Mouse (Mus musculus): ENCODE measurements at regions not wholly inside any gene's neighbourhood (a gene's known extent, or its start where the extent isn't known, plus 50 kb on each side); places are given as distances from the start of the nearest gene placed in this dataset.
"Not testable (repeated sequence)": the region's sequence is repeated elsewhere in the genome, so short reads cannot be mapped to it uniquely, and the experiment has no call there.

DNA sequence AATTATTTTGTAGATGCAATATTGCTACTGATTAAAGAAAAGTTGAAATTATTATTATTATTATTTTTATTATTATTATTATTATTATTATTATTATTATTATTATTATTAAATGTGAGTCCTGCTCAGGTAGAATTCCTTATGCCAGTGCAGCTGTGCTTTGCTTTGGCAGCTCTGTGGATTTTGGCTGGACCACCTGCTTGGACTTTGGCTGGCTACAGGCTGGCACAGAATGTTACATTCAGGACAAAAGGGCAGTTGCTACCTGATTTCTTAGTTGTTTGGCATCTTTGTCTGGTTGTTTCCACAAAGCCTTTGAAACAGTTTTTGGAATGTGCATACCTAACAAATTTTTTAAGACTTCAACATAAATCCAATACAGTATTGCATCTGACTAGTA, 307.7 kb upstream of the Adamts5 start:
- Histone ChIP-seq H3K27me3 (ENCODE audit: control insufficient read depth, insufficient read depth, low read length) (no peaks in the 10 kb centered on the region), H3K4me2 (ENCODE audit: low read length) (no peak overlapping the region), H3K4me1 (ENCODE audit: control insufficient read depth in 2 of 2, insufficient read depth in 2 of 2, low read length in 2 of 2) (no peaks in the 10 kb centered on the region), H3K9ac (ENCODE audit: low read length) (no peak overlapping the region), H3K4me3 (ENCODE audit: control insufficient read depth in 1 of 2, insufficient read depth in 1 of 2, low read depth in 1 of 2, low read length in 2 of 2) (no peak overlapping the region), H3K9me3 (ENCODE audit: control insufficient read depth, low read length) (no peaks in the 10 kb centered on the region), H3K27ac (replicated peaks in 1 of 2; ENCODE audit: control insufficient read depth in 1 of 2, insufficient read depth in 1 of 2, low read depth in 2 of 2, low read length in 2 of 2) (no peak overlapping the region), H3K36me3 (ENCODE audit: control insufficient read depth, insufficient read depth, low read length) (no peaks in the 10 kb centered on the region)
- no peak for ATAC-seq (ENCODE audit: insufficient number of reproducible peaks, insufficient read depth, low FRiP score, low read depth)

GRCm38 (mm10) chr16:86189874-86190273, 288.2 kb upstream of the Adamts5 start:
- Histone ChIP-seq H3K9me3 (ENCODE audit: control insufficient read depth, low read length) (no peaks in the 10 kb centered on the region), H3K27ac (replicated peaks in 1 of 2; ENCODE audit: control insufficient read depth in 1 of 2, insufficient read depth in 1 of 2, low read depth in 2 of 2, low read length in 2 of 2) (no peak overlapping the region), H3K36me3 (ENCODE audit: control insufficient read depth, insufficient read depth, low read length) (no peaks in the 10 kb centered on the region), H3K27me3 (ENCODE audit: control insufficient read depth, insufficient read depth, low read length) (no peaks in the 10 kb centered on the region), H3K4me2 (ENCODE audit: low read length) (no peak overlapping the region), H3K4me3 (ENCODE audit: control insufficient read depth in 1 of 2, insufficient read depth in 1 of 2, low read depth in 1 of 2, low read length in 2 of 2) (no peak overlapping the region), H3K4me1 (ENCODE audit: control insufficient read depth in 2 of 2, insufficient read depth in 2 of 2, low read length in 2 of 2) (no peaks in the 10 kb centered on the region), H3K9ac (ENCODE audit: low read length) (no peak overlapping the region)
- ATAC-seq (ENCODE audit: insufficient number of reproducible peaks, insufficient read depth, low FRiP score, low read depth): no peak
- 71% methylated on average over 1 of the region's 1 CpGs for WGBS

DNA sequence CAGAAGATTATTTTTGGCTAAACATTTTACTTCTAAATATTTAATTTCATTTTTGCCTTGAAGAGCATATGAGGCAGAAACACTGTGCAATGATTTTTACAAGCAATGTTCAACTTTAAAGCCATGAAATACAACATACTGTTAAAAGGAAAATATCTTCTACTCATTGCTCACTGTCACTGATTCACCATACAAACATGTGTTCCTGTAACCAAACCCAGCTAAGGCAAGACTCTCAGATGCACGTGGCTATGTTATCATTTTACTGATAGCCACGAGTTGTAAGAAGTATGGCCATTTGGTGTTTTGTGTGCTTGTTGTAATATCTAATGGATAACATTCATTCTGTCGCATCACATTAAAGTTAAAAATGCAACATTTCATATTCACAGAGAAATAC, 287.3 kb upstream of the Adamts5 start:
- no peak overlapping the region for H3K4me3 ChIP-seq (ENCODE audit: control insufficient read depth in 1 of 2, insufficient read depth in 1 of 2, low read depth in 1 of 2, low read length in 2 of 2)
- H3K9me3 ChIP-seq (ENCODE audit: control insufficient read depth, low read length): no peaks in the 10 kb centered on the region
- H3K4me2 ChIP-seq (ENCODE audit: low read length): no peak overlapping the region
- no peak overlapping the region for H3K27ac ChIP-seq (replicated peaks in 1 of 2; ENCODE audit: control insufficient read depth in 1 of 2, insufficient read depth in 1 of 2, low read depth in 2 of 2, low read length in 2 of 2)
- no peaks in the 10 kb centered on the region for H3K4me1 ChIP-seq (ENCODE audit: control insufficient read depth in 2 of 2, insufficient read depth in 2 of 2, low read length in 2 of 2)
- no peak overlapping the region for H3K9ac ChIP-seq (ENCODE audit: low read length)
- no peak for ATAC-seq (ENCODE audit: insufficient number of reproducible peaks, insufficient read depth, low FRiP score, low read depth)
- WGBS: 45% methylated on average over 3 of the region's 3 CpGs
- no peaks in the 10 kb centered on the region for H3K27me3 ChIP-seq (ENCODE audit: control insufficient read depth, insufficient read depth, low read length)
- no peaks in the 10 kb centered on the region for H3K36me3 ChIP-seq (ENCODE audit: control insufficient read depth, insufficient read depth, low read length)

DNA sequence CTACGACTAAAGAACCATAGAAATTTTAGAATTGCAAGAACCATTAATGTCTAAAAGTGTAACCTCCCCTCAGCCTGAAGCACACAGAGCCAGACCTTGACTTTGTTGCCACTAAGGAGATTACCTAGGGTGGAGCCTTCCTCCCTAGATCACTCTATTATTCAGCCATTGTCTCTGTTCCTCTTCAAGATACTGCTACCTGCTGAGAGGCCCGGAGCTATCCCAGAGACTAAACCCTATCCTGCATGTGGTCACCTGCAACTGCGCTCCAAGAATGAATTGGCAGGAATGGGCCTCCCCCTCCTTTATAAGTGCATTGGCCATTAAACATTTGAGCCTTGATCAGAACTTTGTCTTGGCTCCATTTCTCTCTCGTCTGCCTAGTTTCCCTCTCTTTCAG, 286.0 kb upstream of the Adamts5 start:
- not testable (repeated sequence) for H3K27me3 ChIP-seq (ENCODE audit: control insufficient read depth, insufficient read depth, low read length); H3K27ac ChIP-seq (replicated peaks in 1 of 2; ENCODE audit: control insufficient read depth in 1 of 2, insufficient read depth in 1 of 2, low read depth in 2 of 2, low read length in 2 of 2); H3K4me1 ChIP-seq (ENCODE audit: control insufficient read depth in 2 of 2, insufficient read depth in 2 of 2, low read length in 2 of 2); H3K4me3 ChIP-seq (ENCODE audit: control insufficient read depth in 1 of 2, insufficient read depth in 1 of 2, low read depth in 1 of 2, low read length in 2 of 2); H3K36me3 ChIP-seq (ENCODE audit: control insufficient read depth, insufficient read depth, low read length); H3K9me3 ChIP-seq (ENCODE audit: control insufficient read depth, low read length); ATAC-seq (ENCODE audit: insufficient number of reproducible peaks, insufficient read depth, low FRiP score, low read depth); H3K9ac ChIP-seq (ENCODE audit: low read length); H3K4me2 ChIP-seq (ENCODE audit: low read length)
- WGBS: 73% methylated on average over 4 of the region's 4 CpGs

DNA sequence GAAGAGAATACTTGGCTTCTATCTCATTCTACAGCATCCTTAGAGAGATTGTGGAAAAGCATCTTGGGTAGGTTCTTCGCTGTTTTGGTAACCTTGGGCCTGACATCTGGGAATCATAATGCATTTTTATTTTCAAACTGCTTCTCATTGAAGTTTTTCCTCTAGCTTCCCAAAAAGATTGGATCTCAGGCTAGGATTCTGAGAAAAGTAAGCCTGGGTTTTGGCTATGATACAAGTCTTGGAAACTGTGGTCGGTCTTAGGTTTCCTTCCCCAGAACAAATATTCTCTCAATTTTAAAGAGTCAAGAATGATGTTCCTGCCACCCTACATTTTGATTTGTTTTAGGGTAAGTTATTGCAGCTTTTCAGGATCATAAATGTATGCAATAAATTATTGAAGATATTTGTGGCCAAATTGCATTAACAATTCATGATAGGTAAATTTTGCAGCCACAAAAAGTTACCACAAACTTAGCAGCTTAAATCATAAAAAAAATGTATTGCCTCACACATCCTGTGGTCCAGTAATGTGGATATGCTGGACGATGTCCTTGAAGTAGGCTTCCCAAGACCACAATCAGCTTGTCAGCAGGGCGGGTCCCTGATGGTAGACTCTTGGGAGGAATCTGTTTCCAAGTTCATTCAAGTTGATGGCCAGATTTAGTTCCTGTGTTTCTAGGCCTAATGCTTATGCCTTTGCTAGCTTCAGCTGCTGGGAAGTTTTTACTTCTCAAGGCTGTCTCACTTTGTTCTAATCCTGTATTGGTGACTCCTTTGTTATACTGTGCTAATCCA, 257.6 kb upstream of the Adamts5 start:
- H3K4me2 ChIP-seq (ENCODE audit: low read length): no peak overlapping the region
- H3K27me3 ChIP-seq (ENCODE audit: control insufficient read depth, insufficient read depth, low read length): no peaks in the 10 kb centered on the region
- H3K4me3 ChIP-seq (ENCODE audit: control insufficient read depth in 1 of 2, insufficient read depth in 1 of 2, low read depth in 1 of 2, low read length in 2 of 2): no peak overlapping the region
- no peaks in the 10 kb centered on the region for H3K36me3 ChIP-seq (ENCODE audit: control insufficient read depth, insufficient read depth, low read length)
- no peak for ATAC-seq (ENCODE audit: insufficient number of reproducible peaks, insufficient read depth, low FRiP score, low read depth)
- 77% methylated on average over 4 of the region's 4 CpGs for WGBS
- H3K9ac ChIP-seq (ENCODE audit: low read length): no peak overlapping the region
- no peak overlapping the region for H3K27ac ChIP-seq (replicated peaks in 1 of 2; ENCODE audit: control insufficient read depth in 1 of 2, insufficient read depth in 1 of 2, low read depth in 2 of 2, low read length in 2 of 2)
- H3K4me1 ChIP-seq (ENCODE audit: control insufficient read depth in 2 of 2, insufficient read depth in 2 of 2, low read length in 2 of 2): no peaks in the 10 kb centered on the region
- H3K9me3 ChIP-seq (ENCODE audit: control insufficient read depth, low read length): no peaks in the 10 kb centered on the region

- Histone ChIP-seq H3K4me1 (ENCODE audit: control insufficient read depth in 2 of 2, insufficient read depth in 2 of 2, low read length in 2 of 2) (no peaks in the 10 kb centered on the region), H3K27me3 (ENCODE audit: control insufficient read depth, insufficient read depth, low read length) (no peaks in the 10 kb centered on the region), H3K9me3 (ENCODE audit: control insufficient read depth, low read length) (no peaks in the 10 kb centered on the region), H3K36me3 (ENCODE audit: control insufficient read depth, insufficient read depth, low read length) (no peaks in the 10 kb centered on the region), H3K4me2 (ENCODE audit: low read length) (no peak overlapping the region), H3K4me3 (ENCODE audit: control insufficient read depth in 1 of 2, insufficient read depth in 1 of 2, low read depth in 1 of 2, low read length in 2 of 2) (no peak overlapping the region), H3K27ac (replicated peaks in 1 of 2; ENCODE audit: control insufficient read depth in 1 of 2, insufficient read depth in 1 of 2, low read depth in 2 of 2, low read length in 2 of 2) (no peak overlapping the region), H3K9ac (ENCODE audit: low read length) (no peak overlapping the region)
- 39% methylated on average over 3 of the region's 3 CpGs for WGBS
- no peak for ATAC-seq (ENCODE audit: insufficient number of reproducible peaks, insufficient read depth, low FRiP score, low read depth)
Measured at GRCm38 (mm10) chr16:86138171-86138570, 236.5 kb upstream of the Adamts5 start.

DNA sequence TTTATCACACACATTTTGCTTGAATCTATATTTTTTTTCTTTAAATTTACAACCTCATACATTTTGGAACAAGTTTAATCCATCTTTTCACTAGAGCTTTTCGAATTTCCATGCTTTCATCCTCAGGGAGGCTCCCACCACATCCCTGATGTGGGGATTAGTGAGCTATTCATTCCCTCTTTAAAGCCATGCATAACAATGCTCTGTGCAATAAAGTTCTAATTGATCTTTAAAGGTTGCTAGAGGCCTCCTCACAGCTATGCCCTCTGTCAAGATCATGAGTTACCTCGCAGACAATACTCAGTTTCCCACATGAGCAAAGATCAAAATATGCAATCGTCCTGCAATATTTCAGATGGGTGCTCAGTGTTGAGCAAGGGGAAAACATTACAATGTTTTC, 234.5 kb upstream of the Adamts5 start:
- Histone ChIP-seq H3K4me1 (ENCODE audit: control insufficient read depth in 2 of 2, insufficient read depth in 2 of 2, low read length in 2 of 2) (no peaks in the 10 kb centered on the region), H3K9me3 (ENCODE audit: control insufficient read depth, low read length) (no peaks in the 10 kb centered on the region), H3K27ac (replicated peaks in 1 of 2; ENCODE audit: control insufficient read depth in 1 of 2, insufficient read depth in 1 of 2, low read depth in 2 of 2, low read length in 2 of 2) (no peak overlapping the region), H3K36me3 (ENCODE audit: control insufficient read depth, insufficient read depth, low read length) (no peaks in the 10 kb centered on the region), H3K9ac (ENCODE audit: low read length) (no peak overlapping the region), H3K4me2 (ENCODE audit: low read length) (no peak overlapping the region), H3K4me3 (ENCODE audit: control insufficient read depth in 1 of 2, insufficient read depth in 1 of 2, low read depth in 1 of 2, low read length in 2 of 2) (no peak overlapping the region), H3K27me3 (ENCODE audit: control insufficient read depth, insufficient read depth, low read length) (no peaks in the 10 kb centered on the region)
- no peak for ATAC-seq (ENCODE audit: insufficient number of reproducible peaks, insufficient read depth, low FRiP score, low read depth)
- 73% methylated on average over 3 of the region's 3 CpGs for WGBS

GRCm38 (mm10) chr16:86127391-86127790, 225.8 kb upstream of the Adamts5 start:
- H3K4me2 ChIP-seq (ENCODE audit: low read length): no peak overlapping the region
- 73% methylated on average over 4 of the region's 4 CpGs for WGBS
- no peaks in the 10 kb centered on the region for H3K36me3 ChIP-seq (ENCODE audit: control insufficient read depth, insufficient read depth, low read length)
- no peak for ATAC-seq (ENCODE audit: insufficient number of reproducible peaks, insufficient read depth, low FRiP score, low read depth)
- no peak overlapping the region for H3K27ac ChIP-seq (replicated peaks in 1 of 2; ENCODE audit: control insufficient read depth in 1 of 2, insufficient read depth in 1 of 2, low read depth in 2 of 2, low read length in 2 of 2)
- H3K4me3 ChIP-seq (ENCODE audit: control insufficient read depth in 1 of 2, insufficient read depth in 1 of 2, low read depth in 1 of 2, low read length in 2 of 2): no peak overlapping the region
- H3K9ac ChIP-seq (ENCODE audit: low read length): no peak overlapping the region
- H3K4me1 ChIP-seq (ENCODE audit: control insufficient read depth in 2 of 2, insufficient read depth in 2 of 2, low read length in 2 of 2): no peaks in the 10 kb centered on the region
- no peaks in the 10 kb centered on the region for H3K9me3 ChIP-seq (ENCODE audit: control insufficient read depth, low read length)
- no peaks in the 10 kb centered on the region for H3K27me3 ChIP-seq (ENCODE audit: control insufficient read depth, insufficient read depth, low read length)
